Mouse (Mus musculus) hindbrain, embryonic 13.5 days (tissue): ENCODE data around the gene Ccpg1. TPM values are rescaled to one million over a fixed set of nuclear protein-coding genes. Genes with fewer than 3 reads are reported as not detected.
A peak's percentile ranks its signal among the peaks of the same experiment; 100 is the strongest.

Source experiments
- ATAC-seq: fragments of 200-750 bp; cut with Nextera tagmentation; 2 replicates; pipeline ENCODE4 v1.8.0; 2017; ENCODE audit warnings: moderate TSS enrichment; ENCODE audit not compliant: low FRiP score
- H3K27ac ChIP-seq: fragments of 300-500 bp; sonication (generic); 2 replicates; pipeline ENCODE4 v1.5.1; 2015; ENCODE audit warnings: inconsistent platforms, mild to moderate bottlenecking, moderate library complexity
- H3K27me3 ChIP-seq: fragments of 300-500 bp; sonication (generic); 2 replicates; pipeline ENCODE4 v1.6.1; 2015; ENCODE audit warnings: mild to moderate bottlenecking, inconsistent platforms
- H3K36me3 ChIP-seq: fragments of 300-500 bp; sonication (generic); 2 replicates; pipeline ENCODE4 v1.6.1; 2015; ENCODE audit warnings: mild to moderate bottlenecking, inconsistent platforms
- H3K4me1 ChIP-seq: fragments of 300-500 bp; sonication (generic); replicated peaks from 2 replicates; pipeline ENCODE4 v1.6.1; 2015; ENCODE audit warnings: inconsistent platforms
- H3K4me2 ChIP-seq: fragments of 300-500 bp; sonication (generic); 2 replicates; pipeline ENCODE4 v1.6.1; 2015; ENCODE audit warnings: inconsistent platforms, mild to moderate bottlenecking, moderate library complexity
- H3K4me3 ChIP-seq: fragments of 300-500 bp; sonication (generic); 2 replicates; pipeline ENCODE4 v1.5.1; 2015; ENCODE audit warnings: mild to moderate bottlenecking, inconsistent platforms
- H3K9ac ChIP-seq: fragments of 300-500 bp; sonication (generic); 2 replicates; pipeline ENCODE4 v1.6.1; 2015; ENCODE audit warnings: mild to moderate bottlenecking, inconsistent platforms
- H3K9me3 ChIP-seq: fragments of 300-500 bp; sonication (generic); 2 replicates; pipeline ENCODE4 v1.6.1; 2016; ENCODE audit warnings: inconsistent platforms
- WGBS: fragments of 180-500 bp; shearing (Covaris S2); methylation state at CpG from one replicate; pipeline ENCODE4 v1.1.7; 2015; 5-methylcytosine and 5-hydroxymethylcytosine counted together
- polyA plus RNA-seq: library from polyadenylated mRNA; unstranded; fragments of >200 nt; fragmentation: Nextera tagmentation; extraction: Ambion mirVana; gene quantifications from 2 replicates; pipeline ENCODE4 v1.2.1, GENCODE M21; 2015

The Ccpg1 gene
- polyA plus RNA-seq, 1 experiment from 2014 or later: 42.7 TPM

GRCm38 (mm10) chr9:73000487-73000886 is 15.3 kb downstream of the Ccpg1 start:
- no peaks in the 10 kb centered on the region for H3K9me3 ChIP-seq
- ATAC-seq: no peak
- no peak overlapping the region for H3K9ac ChIP-seq
- no peak overlapping the region for H3K4me2 ChIP-seq
- no peaks in the 10 kb centered on the region for H3K27me3 ChIP-seq
- 80% methylated on average over 2 of the region's 2 CpGs for WGBS
- H3K4me1 ChIP-seq: no peaks in the 10 kb centered on the region
- H3K4me3 ChIP-seq: no peak overlapping the region
- H3K27ac ChIP-seq: no peak overlapping the region
- peaks cover 51% of the 10 kb centered on the region for H3K36me3 ChIP-seq

GRCm38 (mm10) chr9:73001314-73002011 is 16.2 kb downstream of the Ccpg1 start:
- no peaks in the 10 kb centered on the region for H3K9me3 ChIP-seq
- no peaks in the 10 kb centered on the region for H3K27me3 ChIP-seq
- H3K4me3 ChIP-seq: no peak overlapping the region
- no peak overlapping the region for H3K9ac ChIP-seq
- no peak overlapping the region for H3K4me2 ChIP-seq
- WGBS: 89% methylated on average over 13 of the region's 13 CpGs
- H3K4me1 ChIP-seq: no peaks in the 10 kb centered on the region
- ATAC-seq: no peak
- no peak overlapping the region for H3K27ac ChIP-seq
- H3K36me3 ChIP-seq: peaks cover 59% of the 10 kb centered on the region

- H3K27me3 ChIP-seq: no peaks in the 10 kb centered on the region
- no peak overlapping the region for H3K4me2 ChIP-seq
- H3K36me3 ChIP-seq: peaks cover 66% of the 10 kb centered on the region
- H3K9me3 ChIP-seq: no peaks in the 10 kb centered on the region
- WGBS: 75% methylated on average over 3 of the region's 3 CpGs
- no peaks in the 10 kb centered on the region for H3K4me1 ChIP-seq
- no peak overlapping the region for H3K27ac ChIP-seq
- no peak overlapping the region for H3K4me3 ChIP-seq
- no peak overlapping the region for H3K9ac ChIP-seq
- no peak for ATAC-seq
Observed at GRCm38 (mm10) chr9:73002177-73002576, 16.9 kb downstream of the Ccpg1 start.

GRCm38 (mm10) chr9:73004076-73004475 is 18.8 kb downstream of the Ccpg1 start:
- H3K36me3 ChIP-seq: peaks cover 77% of the 10 kb centered on the region
- no peak overlapping the region for H3K9ac ChIP-seq

GRCm38 (mm10) chr9:73005106-73005505 is 19.9 kb downstream of the Ccpg1 start:
- no peak overlapping the region for H3K4me3 ChIP-seq
- H3K27me3 ChIP-seq: no peaks in the 10 kb centered on the region
- peaks cover 85% of the 10 kb centered on the region for H3K36me3 ChIP-seq
- no peak for ATAC-seq
- WGBS: 89% methylated on average over 6 of the region's 6 CpGs
- no peak overlapping the region for H3K9ac ChIP-seq
- no peaks in the 10 kb centered on the region for H3K4me1 ChIP-seq
- no peak overlapping the region for H3K4me2 ChIP-seq
- H3K9me3 ChIP-seq: no peaks in the 10 kb centered on the region
- H3K27ac ChIP-seq: no peak overlapping the region

More at GRCm38 (mm10) chr9:73004076-73004475, 18.8 kb downstream of the Ccpg1 start:
- Histone ChIP-seq H3K4me3 (no peak overlapping the region), H3K4me2 (no peak overlapping the region), H3K27ac (no peak overlapping the region), H3K27me3 (no peaks in the 10 kb centered on the region), H3K9me3 (no peaks in the 10 kb centered on the region), H3K4me1 (no peaks in the 10 kb centered on the region)
- 92% methylated on average over 8 of the region's 8 CpGs for WGBS
- ATAC-seq: no peak

GRCm38 (mm10) chr9:73006175-73006574 is 20.9 kb downstream of the Ccpg1 start:
- no peak overlapping the region for H3K9ac ChIP-seq
- no peaks in the 10 kb centered on the region for H3K4me1 ChIP-seq
- WGBS: 94% methylated on average over 3 of the region's 3 CpGs
- H3K27me3 ChIP-seq: no peaks in the 10 kb centered on the region
- H3K36me3 ChIP-seq: peaks cover 86% of the 10 kb centered on the region
- H3K4me2 ChIP-seq: no peak overlapping the region
- no peak overlapping the region for H3K27ac ChIP-seq
- no peak overlapping the region for H3K4me3 ChIP-seq
- no peaks in the 10 kb centered on the region for H3K9me3 ChIP-seq
- ATAC-seq: no peak

DNA sequence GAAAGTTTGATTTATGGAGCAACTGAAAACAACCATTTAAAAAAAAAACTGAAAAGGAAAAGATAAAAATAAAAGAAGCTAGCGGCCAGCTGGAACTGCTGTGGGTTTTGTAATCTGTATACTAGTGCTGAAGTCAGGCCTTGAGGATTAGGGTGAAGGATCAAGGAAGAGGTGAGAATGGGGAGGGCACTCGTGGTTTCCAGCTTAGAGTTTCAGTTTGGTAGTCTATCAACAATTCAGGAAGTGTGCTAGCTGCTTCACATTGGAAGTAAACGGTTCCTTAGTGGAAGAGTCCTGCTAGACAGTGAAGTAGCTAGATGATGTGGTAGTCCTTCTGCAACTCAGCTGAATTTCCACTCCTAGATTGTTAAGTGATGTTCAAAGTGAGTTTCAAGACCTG is 23.2 kb downstream of the Ccpg1 start:
- Histone ChIP-seq H3K27ac (no peak overlapping the region), H3K27me3 (no peaks in the 10 kb centered on the region), H3K4me3 (no peak overlapping the region), H3K4me2 (no peak overlapping the region), H3K9ac (no peak overlapping the region), H3K9me3 (no peaks in the 10 kb centered on the region), H3K36me3 (peaks cover 86% of the 10 kb centered on the region), H3K4me1 (no peaks in the 10 kb centered on the region)
- 85% methylated on average over 3 of the region's 3 CpGs for whole genome bisulfite sequencing
- ATAC-seq: no peak

DNA sequence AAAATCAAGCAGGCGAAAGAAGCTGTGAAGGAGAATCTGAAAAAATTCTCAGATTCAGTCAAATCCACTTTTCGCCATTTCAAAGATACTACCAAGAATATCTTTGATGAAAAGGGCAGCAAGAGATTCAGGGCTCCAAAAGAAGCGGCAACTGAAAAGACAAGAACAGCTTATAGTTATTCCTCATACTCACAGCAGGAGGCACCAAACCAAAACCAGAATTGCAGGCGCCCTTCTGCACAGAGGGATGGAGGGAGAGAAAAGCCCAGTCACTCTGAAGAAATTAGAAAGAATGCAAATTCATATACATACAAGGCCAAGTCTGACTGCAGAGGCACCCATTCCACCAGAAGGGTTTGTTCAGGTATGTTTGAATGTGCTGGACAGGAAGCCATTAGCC is 27.4 kb downstream of the Ccpg1 start:
- WGBS: 91% methylated on average over 4 of the region's 4 CpGs
- no peak overlapping the region for H3K27ac ChIP-seq
- no peaks in the 10 kb centered on the region for H3K9me3 ChIP-seq
- H3K36me3 ChIP-seq: peaks cover 90% of the 10 kb centered on the region
- no peak overlapping the region for H3K4me2 ChIP-seq
- H3K27me3 ChIP-seq: no peaks in the 10 kb centered on the region
- H3K4me3 ChIP-seq: no peak overlapping the region
- no peaks in the 10 kb centered on the region for H3K4me1 ChIP-seq
- no peak overlapping the region for H3K9ac ChIP-seq
- ATAC-seq: no peak

- Histone ChIP-seq H3K36me3 (peaks cover 95% of the 10 kb centered on the region), H3K27me3 (no peaks in the 10 kb centered on the region), H3K4me3 (no peak overlapping the region), H3K4me2 (no peak overlapping the region), H3K9ac (no peak overlapping the region), H3K4me1 (no peaks in the 10 kb centered on the region), H3K27ac (no peak overlapping the region), H3K9me3 (no peaks in the 10 kb centered on the region)
- 90% methylated on average over 13 of the region's 13 CpGs for WGBS
- ATAC-seq: no peak
Observed at GRCm38 (mm10) chr9:73014724-73015123, 29.5 kb downstream of the Ccpg1 start.

DNA sequence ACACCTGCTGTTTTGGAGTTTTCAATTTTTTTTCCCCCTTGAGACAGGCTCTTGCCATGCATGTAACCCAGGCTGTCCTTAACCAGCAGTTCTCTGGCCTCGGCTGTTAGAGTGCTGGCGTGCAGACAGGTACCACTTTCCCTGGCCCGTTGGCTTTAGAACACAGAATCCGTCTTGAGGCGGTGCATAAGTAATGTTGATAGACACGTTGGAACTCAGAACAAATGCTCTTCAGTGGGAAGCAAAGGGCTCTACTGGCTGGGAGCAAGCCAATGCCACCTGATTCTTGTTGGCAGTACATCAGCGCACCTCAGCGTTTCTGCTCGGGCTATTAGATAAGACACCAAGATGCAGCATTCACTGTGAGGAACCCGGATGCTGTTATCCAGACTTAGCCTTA is 34.6 kb downstream of the Ccpg1 start:
- Histone ChIP-seq H3K4me3 (no peak overlapping the region), H3K4me1 (no peaks in the 10 kb centered on the region), H3K27me3 (no peaks in the 10 kb centered on the region), H3K9ac (no peak overlapping the region), H3K36me3 (peaks cover 80% of the 10 kb centered on the region), H3K27ac (no peak overlapping the region), H3K4me2 (no peak overlapping the region), H3K9me3 (no peaks in the 10 kb centered on the region)
- no peak for ATAC-seq
- 94% methylated on average over 10 of the region's 10 CpGs for WGBS

- Histone ChIP-seq H3K4me2 (no peak overlapping the region), H3K9me3 (no peaks in the 10 kb centered on the region), H3K4me1 (peaks cover 2% of the 10 kb centered on the region; the same call in 1 of the 2 replicates), H3K9ac (no peak overlapping the region), H3K4me3 (no peak overlapping the region), H3K36me3 (peaks cover 73% of the 10 kb centered on the region), H3K27ac (no peak overlapping the region), H3K27me3 (no peaks in the 10 kb centered on the region)
- WGBS: 94% methylated on average over 5 of the region's 5 CpGs
- ATAC-seq: no peak
Observed at GRCm38 (mm10) chr9:73020566-73021097, 35.4 kb downstream of the Ccpg1 start.

DNA sequence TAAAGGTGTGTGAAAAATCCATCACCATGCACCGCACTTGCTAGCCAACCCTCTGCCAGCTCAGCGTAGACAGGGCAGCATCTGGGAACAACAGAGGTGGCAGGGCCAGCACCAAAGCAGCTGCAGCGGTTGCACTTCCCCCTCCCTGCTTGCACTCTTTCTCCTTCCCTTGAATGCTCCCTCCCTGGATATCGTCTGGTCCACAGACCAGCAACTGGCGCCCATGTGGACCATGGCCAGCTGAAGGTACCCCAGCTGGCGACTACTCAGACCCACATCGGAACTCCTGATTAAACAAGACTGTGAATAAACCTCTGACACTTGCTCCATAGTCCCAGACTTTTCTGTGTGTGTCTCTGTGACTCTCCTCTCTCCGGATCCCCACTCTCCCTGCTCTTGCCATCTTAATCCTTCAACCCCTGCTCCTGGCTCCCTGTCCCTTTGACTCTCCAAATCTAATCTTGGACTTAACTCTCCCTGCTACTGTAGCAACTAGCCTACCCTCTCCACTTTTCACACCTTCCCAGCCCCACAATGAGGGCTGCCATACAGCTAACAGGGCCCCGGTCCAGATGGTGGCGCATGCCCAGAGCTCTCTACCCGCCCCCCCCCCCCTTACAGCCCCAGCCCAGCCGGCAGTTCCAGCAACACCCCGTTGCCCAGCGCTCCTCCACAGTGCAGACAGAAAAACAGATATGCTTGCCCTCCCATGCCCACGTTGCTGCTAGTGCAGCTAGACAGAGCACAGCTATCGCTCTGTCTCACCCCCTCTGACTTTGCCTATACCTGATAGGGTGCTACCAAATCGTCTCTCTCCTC is 40.8 kb downstream of the Ccpg1 start:
- Histone ChIP-seq H3K4me1 (peaks cover 11% of the 10 kb centered on the region; the same call in 1 of the 2 replicates), H3K9ac (peak overlapping the region; percentile 13; the same call in 1 of the 2 replicates), H3K36me3 (peaks cover 49% of the 10 kb centered on the region), H3K9me3 (no peaks in the 10 kb centered on the region), H3K4me2 (peak overlapping the region; percentile 36), H3K27me3 (no peaks in the 10 kb centered on the region), H3K27ac (peak overlapping the region; percentile 35; the same call in 1 of the 2 replicates), H3K4me3 (no peak overlapping the region)
- 18% methylated on average over 17 of the region's 17 CpGs for WGBS
- ATAC-seq: peak; percentile 75
